Mouse (Mus musculus): ENCODE results near the gene Cmtm8.

DNA sequence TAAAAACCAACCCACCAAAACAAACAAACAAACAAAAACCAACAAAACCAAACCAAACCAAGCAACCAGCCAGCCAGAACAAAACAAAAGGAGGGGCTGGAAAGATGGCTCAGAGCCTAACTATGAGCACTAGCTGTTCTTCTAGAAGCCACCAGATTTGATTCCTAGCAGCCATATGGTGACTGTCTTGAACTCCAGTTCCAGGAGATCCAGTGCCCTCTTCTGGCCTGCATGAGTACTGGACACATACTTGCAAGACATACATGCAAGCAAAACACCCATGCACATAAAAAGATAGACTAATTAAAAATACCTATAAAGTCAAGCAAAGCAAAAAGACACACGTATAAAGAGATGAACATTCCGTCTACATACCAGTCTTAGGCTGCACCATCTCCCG lies 43.7 kb upstream of the Cmtm8 start:
- TF ChIP-seq CTCF (IDR thresholded peaks at IDR 0.05; ENCODE audit: low read depth, low read length) (no peak), TAL1 (conservative IDR thresholded peaks at IDR 0.05; ENCODE audit: low read depth, low read length) (no peak), POLR2AphosphoS5 (IDR thresholded peaks at IDR 0.05; ENCODE audit: insufficient replicate concordance, low read depth, low read length) (no peak), GATA1 (IDR thresholded peaks at IDR 0.05; ENCODE audit: borderline replicate concordance, low read length) (no peak), GATA2 (IDR thresholded peaks at IDR 0.05; ENCODE audit: borderline replicate concordance, low read depth, low read length) (no peak)
